In genomic region chr2:72979659-72980071, GRCm38 (mm10) we compare ENCODE assay signal across 8 mouse cellular contexts. TPM values are rescaled to one million over a fixed set of nuclear protein-coding genes. Genes with fewer than 3 reads are reported as not detected.
DNase-seq lines count a peak whose midpoint lies in the region; ATAC-seq and TF ChIP-seq lines count a peak whose summit lies in the region.

No protein-coding gene starts in this region.

- peak; percentile 9; the same call in 1 of the 2 replicates for TF ChIP-seq POLR2A in cerebellum, adult 2 months (IDR thresholded peaks at IDR 0.05; ENCODE audit: borderline replicate concordance, insufficient read depth, low read length)

- ATAC-seq in frontal cortex, adult (ENCODE audit: low TSS enrichment) = peak; percentile 64

- peak overlapping the region; percentile 100 for H3K27ac ChIP-seq in cerebellum, adult 2 months (ENCODE audit: insufficient read depth, low read length)
- H3K27ac ChIP-seq in hindbrain, embryonic 10.5 days = peak overlapping the region; percentile 100

- peak overlapping the region; percentile 87 for H3K4me3 ChIP-seq in cerebellum, adult 2 months (replicated peaks; ENCODE audit: insufficient read depth, low read depth, low read length)
- H3K4me3 ChIP-seq in hindbrain, embryonic 10.5 days = peak overlapping the region; percentile 97

- no peaks in the 10 kb centered on the region for H3K27me3 ChIP-seq in cerebellum, adult 2 months (ENCODE audit: control insufficient read depth, insufficient read depth, low read length)
- no peaks in the 10 kb centered on the region for H3K27me3 ChIP-seq in hindbrain, embryonic 10.5 days (ENCODE audit: insufficient read depth, poor library complexity, severe bottlenecking)

- H3K4me1 ChIP-seq in cerebellum, adult 2 months (ENCODE audit: control insufficient read depth, insufficient read depth, low read length) = peaks cover 1% of the 10 kb centered on the region; the same call in 1 of the 2 replicates
- H3K4me1 ChIP-seq in hindbrain, embryonic 10.5 days (replicated peaks) = peaks cover 37% of the 10 kb centered on the region

- under 1% methylated on average over 14 of the region's 54 CpGs for WGBS in cerebellum, adult 2 months
- WGBS in hindbrain, embryonic 10.5 days = under 1% methylated on average over 31 of the region's 54 CpGs

- H3K36me3 ChIP-seq in hindbrain, embryonic 10.5 days = 0 out of 2 replicates have a peak, but pooled peaks cover 6% of the 10 kb centered on the region

- peak; percentile 77 for DNase-seq in MN1 (ENCODE audit: low spot score)
- peak; percentile 78 to 84 for DNase-seq in cerebellum, adult 2 months
- DNase-seq in hindbrain, embryonic 10.5 days (ENCODE audit: low spot score) = peak; percentile 88
- peak; percentile 65 to 67 for DNase-seq in layer of hippocampus, postnatal 25 days (ENCODE audit: extremely low spot score in 1 of 2, low spot score in 1 of 2)
- DNase-seq in lung, postnatal 14 days = peak; percentile 89
- peak; percentile 94 for DNase-seq in retina, postnatal 1 day
- DNase-seq in urinary bladder, postnatal 10 days (ENCODE audit: low spot score) = peak; percentile 70

- H3K9me3 ChIP-seq in hindbrain, embryonic 10.5 days = no peaks in the 10 kb centered on the region

- no peak for TF ChIP-seq CTCF in cerebellum, adult 2 months (IDR thresholded peaks at IDR 0.05; ENCODE audit: borderline replicate concordance, insufficient read depth, low read depth, low read length)

RNA-seq across cellular contexts. Expression of gene Sp3, which starts 0.6 kb away (rescaled TPM):
- 25.9 and 30.6 TPM in 2 replicates for polyA plus RNA-seq in cerebellum, adult 2 months (2012; rRNA removed)
- polyA plus RNA-seq in hindbrain, embryonic 10.5 days (2016; fragmentation: Nextera tagmentation; extraction: Ambion mirVana) = 46.6 and 51.1 TPM in 2 replicates
- total RNA-seq in layer of hippocampus, postnatal 25 days (2021) = 10 to 100 TPM; 59.5 to 62.5 TPM

RNA-seq across cellular contexts. Expression of gene Gm11084, which starts 6.9 kb away (rescaled TPM):
- polyA plus RNA-seq in cerebellum, adult 2 months (2012; rRNA removed) = not detected in 2 replicates
- polyA plus RNA-seq in hindbrain, embryonic 10.5 days (2016; fragmentation: Nextera tagmentation; extraction: Ambion mirVana) = not detected in 2 replicates
- not detected for total RNA-seq in layer of hippocampus, postnatal 25 days (2021)

Comparison
In these comparisons a context has a peak if more than half of its experiments do, and no peak if none do; other contexts are left out.
1. Peak in every context shown above with its lines: DNase-seq, ATAC-seq, H3K4me3 ChIP-seq and H3K27ac ChIP-seq.